Mouse (Mus musculus) stomach, embryonic 16.5 days (tissue): ENCODE results near the gene Tapbp. TPM values are rescaled to one million over a fixed set of nuclear protein-coding genes. Genes with fewer than 3 reads are reported as not detected.

Source experiments
- ATAC-seq: fragments of 200-750 bp; cut with Nextera tagmentation; 2 replicates; pipeline ENCODE4 v1.8.0; 2017; ENCODE audit warnings: moderate number of reproducible peaks, moderate TSS enrichment; ENCODE audit not compliant: insufficient read depth, low FRiP score
- H3K27ac ChIP-seq: fragments of 300-500 bp; sonication (generic); 2 replicates; pipeline ENCODE4 v1.5.1; 2014; ENCODE audit warnings: low read length
- H3K27me3 ChIP-seq: fragments of 300-500 bp; sonication (generic); 2 replicates; pipeline ENCODE4 v1.6.1; 2014; ENCODE audit warnings: low read length, control low read depth, mixed read lengths; ENCODE audit not compliant: control insufficient read depth, insufficient read depth
- H3K36me3 ChIP-seq: fragments of 300-500 bp; sonication (generic); 2 replicates; pipeline ENCODE4 v1.6.1; 2014; ENCODE audit warnings: low read length; ENCODE audit not compliant: control insufficient read depth, insufficient read depth
- H3K4me1 ChIP-seq: fragments of 300-500 bp; sonication (generic); 2 replicates; pipeline ENCODE4 v1.6.1; 2014; ENCODE audit warnings: low read length, control low read depth, mixed read lengths; ENCODE audit not compliant: control insufficient read depth, insufficient read depth
- H3K4me2 ChIP-seq: fragments of 300-500 bp; sonication (generic); 2 replicates; pipeline ENCODE4 v1.6.1; 2014; ENCODE audit warnings: low read depth, low read length, mixed read lengths
- H3K4me3 ChIP-seq: fragments of 300-500 bp; sonication (generic); replicated peaks from 2 replicates; pipeline ENCODE4 v1.5.1; 2014; ENCODE audit warnings: mild to moderate bottlenecking, low read length
- H3K9ac ChIP-seq: fragments of 300-500 bp; sonication (generic); 2 replicates; pipeline ENCODE4 v1.6.1; 2014; ENCODE audit warnings: low read length
- H3K9me3 ChIP-seq: fragments of 300-500 bp; sonication (generic); replicated peaks from 2 replicates; pipeline ENCODE4 v1.6.1; 2016; ENCODE audit warnings: low read length, control low read depth; ENCODE audit not compliant: control insufficient read depth
- WGBS: fragments of 180-500 bp; shearing (Covaris S2); extraction: QIAGEN DNeasy Blood & Tissue Kit; methylation state at CpG from one replicate; pipeline ENCODE4 v1.1.7; 2014; 5-methylcytosine and 5-hydroxymethylcytosine counted together
- polyA plus RNA-seq: library from polyadenylated mRNA; unstranded; fragments of >200 nt; fragmentation: Nextera tagmentation; extraction: Ambion mirVana; gene quantifications from 2 replicates; pipeline ENCODE4 v1.2.1, GENCODE M21; 2015

Tapbp gene
- polyA plus RNA-seq, 1 experiment from 2014 or later: 58.4 TPM

GRCm38 (mm10) chr17:33954646-33955554 lies 39.2 kb downstream of the Tapbp start:
- under 1% methylated on average over 33 of the region's 33 CpGs for WGBS
- Histone ChIP-seq H3K9me3 (no peaks in the 10 kb centered on the region), H3K27me3 (no peaks in the 10 kb centered on the region), H3K4me1 (peaks cover 45% of the 10 kb centered on the region), H3K4me3 (peak overlapping the region; percentile 97), H3K9ac (peak overlapping the region; percentile 98), H3K4me2 (peak overlapping the region; percentile 97), H3K27ac (peak overlapping the region; percentile 92), H3K36me3 (peaks cover 12% of the 10 kb centered on the region; the same call in 1 of the 2 replicates)
- peak; percentile 6; the same call in 1 of the 2 replicates for ATAC-seq

- peaks cover 12% of the 10 kb centered on the region; the same call in 1 of the 2 replicates for H3K36me3 ChIP-seq
Observed at GRCm38 (mm10) chr17:33955555-33956214, 40.0 kb downstream of the Tapbp start, which contains the start of the genes Vps52 and Rps18. Gene Vps52 (plus strand): TSS chr17:33955812. Gene Rps18 (minus strand): TSS chr17:33956001.

GRCm38 (mm10) chr17:33956336-33956735 lies 40.6 kb downstream of the Tapbp start:
- peaks cover 12% of the 10 kb centered on the region; the same call in 1 of the 2 replicates for H3K36me3 ChIP-seq
- no peak for ATAC-seq
- no peaks in the 10 kb centered on the region for H3K9me3 ChIP-seq
- H3K27me3 ChIP-seq: no peaks in the 10 kb centered on the region
- peaks cover 37% of the 10 kb centered on the region for H3K4me1 ChIP-seq
- peak overlapping the region; percentile 81 for H3K9ac ChIP-seq
- 7% methylated on average over 10 of the region's 10 CpGs for WGBS
- peak overlapping the region; percentile 75 for H3K4me2 ChIP-seq
- H3K27ac ChIP-seq: no peak overlapping the region
- H3K4me3 ChIP-seq: peak overlapping the region; percentile 97

More at GRCm38 (mm10) chr17:33955555-33956214, 40.0 kb downstream of the Tapbp start, which contains the start of the genes Vps52 and Rps18:
- no peaks in the 10 kb centered on the region for H3K9me3 ChIP-seq
- peak within 1 kb of the TSS; percentile 97 for H3K4me2 ChIP-seq
- ATAC-seq: peak; percentile 91
- peak within 1 kb of the TSS; percentile 98 for H3K9ac ChIP-seq
- peak within 1 kb of the TSS; percentile 92 for H3K27ac ChIP-seq
- H3K4me3 ChIP-seq: peak within 1 kb of the TSS; percentile 97
- H3K27me3 ChIP-seq: no peaks in the 10 kb centered on the region
- H3K4me1 ChIP-seq: peaks cover 37% of the 10 kb centered on the region
- under 1% methylated on average over 50 of the region's 50 CpGs for WGBS

GRCm38 (mm10) chr17:33957493-33957892 lies 41.8 kb downstream of the Tapbp start:
- Histone ChIP-seq H3K4me2 (no peak overlapping the region), H3K9me3 (no peaks in the 10 kb centered on the region), H3K4me1 (peaks cover 26% of the 10 kb centered on the region), H3K27me3 (no peaks in the 10 kb centered on the region), H3K4me3 (no peak overlapping the region), H3K9ac (no peak overlapping the region), H3K36me3 (peaks cover 12% of the 10 kb centered on the region; the same call in 1 of the 2 replicates), H3K27ac (no peak overlapping the region)
- ATAC-seq: no peak
- 88% methylated on average over 6 of the region's 6 CpGs for WGBS

GRCm38 (mm10) chr17:33958451-33958850 lies 42.8 kb downstream of the Tapbp start:
- Histone ChIP-seq H3K9me3 (no peaks in the 10 kb centered on the region), H3K27me3 (no peaks in the 10 kb centered on the region), H3K27ac (no peak overlapping the region), H3K36me3 (0 out of 2 replicates have a peak, but pooled peaks cover 15% of the 10 kb centered on the region), H3K4me3 (no peak overlapping the region), H3K4me1 (peaks cover 16% of the 10 kb centered on the region), H3K4me2 (no peak overlapping the region), H3K9ac (no peak overlapping the region; the same call in 1 of the 2 replicates)
- 91% methylated on average over 11 of the region's 11 CpGs for WGBS
- ATAC-seq: no peak

- H3K4me1 ChIP-seq: peaks cover 10% of the 10 kb centered on the region
- 96% methylated on average over 13 of the region's 13 CpGs for WGBS
- no peak overlapping the region for H3K27ac ChIP-seq
- no peak overlapping the region for H3K4me3 ChIP-seq
- H3K4me2 ChIP-seq: no peak overlapping the region
- ATAC-seq: no peak
- no peak overlapping the region for H3K9ac ChIP-seq
- H3K9me3 ChIP-seq: no peaks in the 10 kb centered on the region
- 0 out of 2 replicates have a peak, but pooled peaks cover 15% of the 10 kb centered on the region for H3K36me3 ChIP-seq
- H3K27me3 ChIP-seq: no peaks in the 10 kb centered on the region
Observed at GRCm38 (mm10) chr17:33959135-33959534, 43.4 kb downstream of the Tapbp start.

GRCm38 (mm10) chr17:33959948-33960347 lies 44.2 kb downstream of the Tapbp start:
- 0 out of 2 replicates have a peak, but pooled peaks cover 15% of the 10 kb centered on the region for H3K36me3 ChIP-seq
- no peak overlapping the region for H3K4me3 ChIP-seq
- no peak overlapping the region for H3K4me2 ChIP-seq
- H3K9me3 ChIP-seq: no peaks in the 10 kb centered on the region
- H3K27ac ChIP-seq: no peak overlapping the region
- ATAC-seq: no peak
- no peaks in the 10 kb centered on the region for H3K27me3 ChIP-seq
- no peak overlapping the region for H3K9ac ChIP-seq
- H3K4me1 ChIP-seq: peaks cover 5% of the 10 kb centered on the region
- WGBS: 92% methylated on average over 15 of the region's 15 CpGs

- H3K36me3 ChIP-seq: 0 out of 2 replicates have a peak, but pooled peaks cover 15% of the 10 kb centered on the region
Observed at GRCm38 (mm10) chr17:33962876-33963275, 47.2 kb downstream of the Tapbp start.

More at GRCm38 (mm10) chr17:33962876-33963275, 47.2 kb downstream of the Tapbp start:
- H3K4me3 ChIP-seq: no peak overlapping the region
- no peak overlapping the region for H3K4me2 ChIP-seq
- H3K9ac ChIP-seq: no peak overlapping the region
- no peaks in the 10 kb centered on the region for H3K9me3 ChIP-seq
- no peaks in the 10 kb centered on the region for H3K4me1 ChIP-seq
- WGBS: 89% methylated on average over 7 of the region's 7 CpGs
- H3K27ac ChIP-seq: no peak overlapping the region
- no peaks in the 10 kb centered on the region for H3K27me3 ChIP-seq
- no peak for ATAC-seq
